Mouse (Mus musculus) lung, postnatal 10 days (tissue): ENCODE data around the gene Wscd2.
"Not testable (repeated sequence)": the region's sequence is repeated elsewhere in the genome, so short reads cannot be mapped to it uniquely, and the experiment has no call there.

Experiments used
- DNase-seq: peaks from one replicate; pipeline ENCODE4 v3.0.0; 2021

Gene Wscd2

GRCm38 (mm10) chr5:113585619-113586457 is 95.7 kb downstream of the Wscd2 start:
- DNase-seq = not testable (repeated sequence)

- not testable (repeated sequence) for DNase-seq
These were observed 96.3 kb downstream of the Wscd2 start for GRCm38 (mm10) chr5:113586458-113586849.

GRCm38 (mm10) chr5:113590010-113590640 is 100.0 kb downstream of the Wscd2 start:
- no peak for DNase-seq

- no peak for DNase-seq
These were observed 101.0 kb downstream of the Wscd2 start for GRCm38 (mm10) chr5:113591166-113591565.

- DNase-seq = no peak
These were observed 101.7 kb downstream of the Wscd2 start for GRCm38 (mm10) chr5:113591751-113592230.

- no peak for DNase-seq
These were observed 104.0 kb downstream of the Wscd2 start for GRCm38 (mm10) chr5:113593911-113594705.

- DNase-seq = no peak
These were observed 106.1 kb downstream of the Wscd2 start for GRCm38 (mm10) chr5:113596252-113596651.

- DNase-seq = no peak
These were observed 106.7 kb downstream of the Wscd2 start for GRCm38 (mm10) chr5:113596780-113597353.

GRCm38 (mm10) chr5:113600181-113600580 is 110.0 kb downstream of the Wscd2 start:
- DNase-seq = no peak

- no peak for DNase-seq
These were observed 110.7 kb downstream of the Wscd2 start for GRCm38 (mm10) chr5:113600803-113601202.

GRCm38 (mm10) chr5:113603471-113603870 is 113.3 kb downstream of the Wscd2 start:
- DNase-seq = no peak

- peak; percentile 60 for DNase-seq
These were observed 114.6 kb downstream of the Wscd2 start for GRCm38 (mm10) chr5:113604758-113605157.

- DNase-seq = peak; percentile 44
These were observed 116.0 kb downstream of the Wscd2 start for GRCm38 (mm10) chr5:113606121-113606520.

GRCm38 (mm10) chr5:113606961-113607785 is 117.0 kb downstream of the Wscd2 start:
- DNase-seq = peak; percentile 55

GRCm38 (mm10) chr5:113607941-113608431 is 117.9 kb downstream of the Wscd2 start:
- DNase-seq = peak; percentile 60

GRCm38 (mm10) chr5:113608511-113608910 is 118.4 kb downstream of the Wscd2 start:
- DNase-seq = no peak

- DNase-seq = no peak
These were observed 119.8 kb downstream of the Wscd2 start for GRCm38 (mm10) chr5:113609891-113610290.

- DNase-seq = no peak
These were observed 120.4 kb downstream of the Wscd2 start for GRCm38 (mm10) chr5:113610490-113610889.

GRCm38 (mm10) chr5:113611131-113611530 is 121.0 kb downstream of the Wscd2 start:
- no peak for DNase-seq

- peak; percentile 83 for DNase-seq
These were observed 121.7 kb downstream of the Wscd2 start for GRCm38 (mm10) chr5:113611771-113612233.

- DNase-seq = no peak
These were observed 128.6 kb downstream of the Wscd2 start for GRCm38 (mm10) chr5:113618716-113619115.

GRCm38 (mm10) chr5:113619151-113619550 is 129.0 kb downstream of the Wscd2 start:
- no peak for DNase-seq
